Mouse (Mus musculus): ENCODE results near the gene Them5. TPM values are rescaled to one million over a fixed set of nuclear protein-coding genes. Genes with fewer than 3 reads are reported as not detected.
A peak's percentile ranks its signal among the peaks of the same experiment; 100 is the strongest.

Gene Them5
- polyA plus RNA-seq, 1 experiment, result 0.06 TPM

DNA sequence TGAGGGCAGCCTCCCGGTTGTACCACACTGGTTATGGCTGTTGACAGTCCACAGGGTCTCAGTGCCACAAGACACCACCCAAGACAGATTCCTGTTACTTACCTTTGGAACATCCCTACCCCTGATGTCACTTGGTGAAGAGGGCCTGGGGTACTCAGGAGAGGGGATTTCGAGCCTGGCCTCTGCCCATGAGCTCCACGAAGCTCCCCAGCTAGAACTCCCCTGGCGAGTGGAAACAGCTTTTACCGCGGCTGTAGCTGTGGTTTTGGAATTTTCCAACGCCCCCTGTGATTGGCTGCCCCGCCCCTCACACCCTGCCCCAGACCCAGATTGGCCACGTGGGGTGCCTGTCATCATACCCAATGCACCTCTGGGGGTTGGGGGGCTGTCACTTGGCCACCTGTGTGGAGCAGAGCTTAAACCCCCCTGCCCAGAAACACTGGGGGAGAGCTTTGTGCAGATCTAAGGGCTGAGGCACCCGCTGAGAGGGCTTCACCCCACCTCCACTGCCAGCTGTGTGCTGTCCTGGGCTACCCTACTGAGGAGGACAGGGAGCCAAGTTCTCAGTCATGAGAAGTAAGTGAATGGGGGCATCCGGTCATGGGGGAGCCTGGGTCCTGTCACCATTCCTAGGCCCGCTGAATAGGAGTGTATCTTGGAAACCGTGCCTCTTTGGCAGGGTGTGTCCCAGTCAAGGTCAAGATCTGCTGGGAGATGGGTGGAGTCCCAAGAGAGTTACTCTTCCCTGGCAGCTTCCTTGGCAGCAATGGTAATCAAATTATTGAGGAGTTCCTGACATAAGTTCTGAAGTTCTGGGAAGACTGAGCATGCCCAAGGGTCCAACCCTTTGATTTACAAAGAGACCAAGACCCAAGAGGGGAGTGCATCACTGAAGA lies 35.4 kb downstream of the Them5 start:
- H3K36me3 ChIP-seq (ENCODE audit: control insufficient read depth, insufficient read depth, low read length), result no peaks in the 10 kb centered on the region
- DNase-seq, result no peak
- H3K27me3 ChIP-seq (replicated peaks; ENCODE audit: control insufficient read depth, insufficient read depth, low read length), result no peaks in the 10 kb centered on the region
- 46% methylated on average over 13 of the region's 13 CpGs for WGBS
- H3K4me3 ChIP-seq (ENCODE audit: insufficient read depth, low read depth, low read length), result no peak overlapping the region
- H3K4me1 ChIP-seq (ENCODE audit: control insufficient read depth, insufficient read depth, low read length), result peaks cover 9% of the 10 kb centered on the region
- H3K27ac ChIP-seq (ENCODE audit: insufficient read depth, low read depth, low read length), result no peak overlapping the region
- TF ChIP-seq POLR2A (IDR thresholded peaks at IDR 0.05; ENCODE audit: low read depth, low read length) (no peak), CTCF (conservative IDR thresholded peaks at IDR 0.05; ENCODE audit: insufficient read depth, insufficient read length, low read depth, low read length) (no peak)

DNA sequence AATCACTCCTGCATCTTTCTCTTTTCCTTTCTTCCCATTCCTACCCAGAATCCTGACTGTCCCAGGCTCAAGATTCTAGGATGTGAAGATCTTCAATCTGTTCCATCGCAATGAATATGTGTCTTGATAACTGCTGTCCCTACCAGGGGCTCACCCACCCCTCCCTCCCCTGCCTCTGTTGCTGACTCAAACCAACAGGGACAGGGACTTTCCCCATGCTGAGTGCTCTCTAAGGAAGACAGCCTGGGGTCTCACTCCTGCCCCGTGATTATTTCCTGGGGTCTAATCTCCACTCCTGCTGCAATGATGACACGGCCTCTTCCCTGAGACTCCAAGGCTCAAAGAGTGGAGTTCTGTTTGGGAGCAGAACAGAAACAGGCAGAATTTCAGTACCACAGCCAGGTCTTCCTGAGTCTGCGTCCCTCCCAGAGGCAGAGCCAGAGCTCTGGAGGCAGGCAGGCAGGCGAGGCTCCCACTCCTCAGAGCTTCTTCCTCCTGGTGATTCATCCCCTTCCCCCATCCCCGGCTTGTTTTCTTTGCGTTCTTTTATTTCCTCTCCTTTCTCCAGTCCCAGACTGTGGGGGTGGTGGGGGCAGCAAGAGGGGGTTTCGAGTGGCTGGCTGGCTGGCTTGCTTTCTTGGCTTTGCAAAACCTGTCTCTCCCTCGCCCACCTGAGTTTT lies 38.1 kb downstream of the Them5 start:
- Histone ChIP-seq H3K4me3 (ENCODE audit: insufficient read depth, low read depth, low read length) (no peak overlapping the region), H3K27ac (ENCODE audit: insufficient read depth, low read depth, low read length) (no peak overlapping the region), H3K36me3 (ENCODE audit: control insufficient read depth, insufficient read depth, low read length) (no peaks in the 10 kb centered on the region), H3K4me1 (ENCODE audit: control insufficient read depth, insufficient read depth, low read length) (peaks cover under 1% of the 10 kb centered on the region; the same call in 1 of the 2 replicates), H3K27me3 (replicated peaks; ENCODE audit: control insufficient read depth, insufficient read depth, low read length) (no peaks in the 10 kb centered on the region)
- TF ChIP-seq CTCF (conservative IDR thresholded peaks at IDR 0.05; ENCODE audit: insufficient read depth, insufficient read length, low read depth, low read length) (no peak), POLR2A (IDR thresholded peaks at IDR 0.05; ENCODE audit: low read depth, low read length) (no peak)
- DNase-seq, result no peak
- 50% methylated on average over 9 of the region's 9 CpGs for WGBS

DNA sequence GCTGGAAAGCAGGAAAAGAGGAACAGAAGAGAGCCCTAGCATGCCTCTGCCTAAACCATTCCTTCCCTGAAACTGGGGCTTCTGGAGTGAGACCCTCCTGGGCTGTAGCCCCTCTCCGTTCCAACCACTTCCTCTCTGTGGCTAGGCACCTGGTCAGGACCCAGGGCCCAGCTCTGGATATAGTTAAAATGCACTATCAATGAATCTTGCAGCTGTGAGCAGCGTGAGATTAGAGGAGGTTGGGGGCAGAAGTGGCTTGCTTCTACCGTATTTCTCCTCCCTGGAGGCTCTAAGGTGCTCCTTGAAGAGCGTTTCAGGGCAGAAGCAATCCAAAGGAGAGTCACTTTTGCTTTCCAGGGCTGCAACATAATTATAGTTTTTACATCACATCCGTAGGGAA lies 40.4 kb downstream of the Them5 start:
- Histone ChIP-seq H3K4me3 (ENCODE audit: insufficient read depth, low read depth, low read length) (no peak overlapping the region), H3K36me3 (ENCODE audit: control insufficient read depth, insufficient read depth, low read length) (no peaks in the 10 kb centered on the region; the same call in 1 of the 2 replicates), H3K4me1 (ENCODE audit: control insufficient read depth, insufficient read depth, low read length) (no peaks in the 10 kb centered on the region), H3K27me3 (replicated peaks; ENCODE audit: control insufficient read depth, insufficient read depth, low read length) (no peaks in the 10 kb centered on the region), H3K27ac (ENCODE audit: insufficient read depth, low read depth, low read length) (no peak overlapping the region)
- TF ChIP-seq CTCF (conservative IDR thresholded peaks at IDR 0.05; ENCODE audit: insufficient read depth, insufficient read length, low read depth, low read length), result no peak
- no peak for TF ChIP-seq POLR2A (IDR thresholded peaks at IDR 0.05; ENCODE audit: low read depth, low read length)
- WGBS, result 72% methylated on average over 5 of the region's 5 CpGs
- no peak for DNase-seq

DNA sequence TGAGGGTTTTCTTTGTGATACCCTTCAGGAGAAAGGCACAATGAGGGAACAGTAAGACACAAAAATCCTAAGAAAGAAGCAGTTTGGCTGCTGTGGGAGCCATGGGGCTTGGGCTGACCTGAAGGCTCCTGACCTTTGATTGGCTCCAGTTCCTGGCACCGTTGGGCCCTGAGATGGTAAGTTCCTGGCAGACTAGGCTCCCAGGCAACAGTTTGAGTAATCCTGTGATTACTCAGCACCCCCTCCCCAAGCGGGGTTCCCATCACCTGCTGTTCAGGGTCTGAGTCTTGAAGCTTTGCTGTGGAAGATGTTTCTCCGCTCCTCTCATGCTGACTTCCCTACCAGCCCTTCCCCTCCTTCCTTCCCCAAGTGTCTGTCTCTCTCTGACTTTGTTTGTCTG lies 41.6 kb downstream of the Them5 start:
- peak; percentile 50 for DNase-seq
- H3K4me1 ChIP-seq (ENCODE audit: control insufficient read depth, insufficient read depth, low read length), result no peaks in the 10 kb centered on the region
- WGBS, result 54% methylated on average over 3 of the region's 3 CpGs
- no peak overlapping the region for H3K27ac ChIP-seq (ENCODE audit: insufficient read depth, low read depth, low read length)
- no peak overlapping the region for H3K4me3 ChIP-seq (ENCODE audit: insufficient read depth, low read depth, low read length)
- no peaks in the 10 kb centered on the region; the same call in 1 of the 2 replicates for H3K36me3 ChIP-seq (ENCODE audit: control insufficient read depth, insufficient read depth, low read length)
- TF ChIP-seq POLR2A (IDR thresholded peaks at IDR 0.05; ENCODE audit: low read depth, low read length) (no peak), CTCF (conservative IDR thresholded peaks at IDR 0.05; ENCODE audit: insufficient read depth, insufficient read length, low read depth, low read length) (no peak)
- no peaks in the 10 kb centered on the region for H3K27me3 ChIP-seq (replicated peaks; ENCODE audit: control insufficient read depth, insufficient read depth, low read length)

DNA sequence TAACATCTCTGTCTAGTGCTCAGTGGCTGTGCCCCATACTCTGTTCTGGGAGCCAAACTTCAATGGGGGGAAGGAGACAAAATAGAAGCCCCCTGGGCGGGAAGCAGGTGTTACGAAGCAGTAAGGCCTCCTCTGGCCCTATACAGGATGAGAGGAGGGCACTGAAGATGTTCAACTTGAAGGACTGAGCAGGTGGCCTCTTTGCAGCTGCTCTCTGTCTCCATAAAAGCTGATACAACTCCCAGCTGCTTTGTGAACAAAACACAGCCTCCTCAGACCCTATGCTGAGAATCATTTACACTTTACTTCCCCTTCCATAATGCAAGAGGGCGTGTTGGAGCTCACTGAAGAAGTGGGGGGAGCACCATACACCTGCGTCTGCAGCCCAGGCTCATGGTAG lies 44.8 kb downstream of the Them5 start:
- Histone ChIP-seq H3K4me3 (ENCODE audit: insufficient read depth, low read depth, low read length) (no peak overlapping the region), H3K27me3 (replicated peaks; ENCODE audit: control insufficient read depth, insufficient read depth, low read length) (no peaks in the 10 kb centered on the region), H3K27ac (ENCODE audit: insufficient read depth, low read depth, low read length) (no peak overlapping the region), H3K4me1 (ENCODE audit: control insufficient read depth, insufficient read depth, low read length) (no peaks in the 10 kb centered on the region), H3K36me3 (ENCODE audit: control insufficient read depth, insufficient read depth, low read length) (no peaks in the 10 kb centered on the region; the same call in 1 of the 2 replicates)
- no peak for DNase-seq
- WGBS, result 72% methylated on average over 4 of the region's 4 CpGs
- TF ChIP-seq CTCF (conservative IDR thresholded peaks at IDR 0.05; ENCODE audit: insufficient read depth, insufficient read length, low read depth, low read length) (no peak), POLR2A (IDR thresholded peaks at IDR 0.05; ENCODE audit: low read depth, low read length) (no peak)

DNA sequence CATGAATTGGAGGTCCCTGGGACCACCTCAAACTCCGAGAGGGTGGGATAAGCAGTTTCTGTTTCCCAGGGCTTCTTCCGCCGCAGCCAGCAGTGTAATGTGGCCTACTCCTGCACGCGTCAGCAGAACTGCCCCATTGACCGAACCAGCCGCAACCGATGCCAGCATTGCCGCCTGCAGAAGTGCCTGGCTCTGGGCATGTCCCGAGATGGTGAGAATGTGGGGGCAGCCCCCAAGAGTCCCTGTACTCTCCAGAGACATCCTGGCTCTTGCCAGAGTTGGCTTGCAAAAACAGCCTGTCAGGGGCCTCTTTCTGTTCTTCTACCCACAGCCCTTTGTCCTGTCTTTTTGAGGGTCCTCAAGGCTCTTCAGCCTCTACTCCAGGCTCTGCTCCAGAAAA lies 45.5 kb downstream of the Them5 start:
- H3K4me1 ChIP-seq (ENCODE audit: control insufficient read depth, insufficient read depth, low read length), result no peaks in the 10 kb centered on the region
- H3K27me3 ChIP-seq (replicated peaks; ENCODE audit: control insufficient read depth, insufficient read depth, low read length), result no peaks in the 10 kb centered on the region
- 89% methylated on average over 10 of the region's 10 CpGs for whole genome bisulfite sequencing
- H3K4me3 ChIP-seq (ENCODE audit: insufficient read depth, low read depth, low read length), result no peak overlapping the region
- no peak for DNase-seq
- no peak for TF ChIP-seq POLR2A (IDR thresholded peaks at IDR 0.05; ENCODE audit: low read depth, low read length)
- no peak for TF ChIP-seq CTCF (conservative IDR thresholded peaks at IDR 0.05; ENCODE audit: insufficient read depth, insufficient read length, low read depth, low read length)
- no peaks in the 10 kb centered on the region; the same call in 1 of the 2 replicates for H3K36me3 ChIP-seq (ENCODE audit: control insufficient read depth, insufficient read depth, low read length)
- H3K27ac ChIP-seq (ENCODE audit: insufficient read depth, low read depth, low read length), result no peak overlapping the region

DNA sequence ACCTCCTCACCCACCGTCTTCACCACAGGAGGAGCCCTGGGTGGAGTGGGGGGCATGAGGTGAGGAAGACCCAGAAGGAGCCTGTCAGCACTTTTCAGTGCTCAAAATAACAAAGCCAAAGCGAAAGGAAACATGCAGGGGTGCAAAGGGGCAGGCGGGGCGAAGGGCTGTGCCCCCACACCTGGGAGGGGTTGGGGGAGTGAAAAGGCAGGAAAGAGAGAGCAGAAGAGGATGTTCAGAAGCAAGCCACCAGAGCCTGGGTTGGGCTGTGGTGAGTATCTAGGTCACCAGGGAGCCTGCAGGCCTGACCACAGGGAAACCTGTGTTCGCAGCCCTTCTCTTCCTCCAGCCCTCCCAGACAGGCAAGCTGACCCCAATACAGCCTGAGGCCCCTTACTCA lies 46.1 kb downstream of the Them5 start:
- WGBS, result 69% methylated on average over 5 of the region's 5 CpGs
- Histone ChIP-seq H3K36me3 (ENCODE audit: control insufficient read depth, insufficient read depth, low read length) (no peaks in the 10 kb centered on the region; the same call in 1 of the 2 replicates), H3K27me3 (replicated peaks; ENCODE audit: control insufficient read depth, insufficient read depth, low read length) (no peaks in the 10 kb centered on the region), H3K4me3 (ENCODE audit: insufficient read depth, low read depth, low read length) (no peak overlapping the region), H3K27ac (ENCODE audit: insufficient read depth, low read depth, low read length) (no peak overlapping the region), H3K4me1 (ENCODE audit: control insufficient read depth, insufficient read depth, low read length) (no peaks in the 10 kb centered on the region)
- TF ChIP-seq CTCF (conservative IDR thresholded peaks at IDR 0.05; ENCODE audit: insufficient read depth, insufficient read length, low read depth, low read length), result no peak
- no peak for TF ChIP-seq POLR2A (IDR thresholded peaks at IDR 0.05; ENCODE audit: low read depth, low read length)
- no peak for DNase-seq
